Mouse (Mus musculus) layer of hippocampus, postnatal 36 days (tissue): ENCODE data around the gene Gadl1. TPM values are rescaled to one million over a fixed set of nuclear protein-coding genes. Genes with fewer than 3 reads are reported as not detected.

Experiments used
- DNase-seq, 2 experiments: peaks; one replicate each; pipeline ENCODE4 v3.0.0; 2022
- total RNA-seq, 2 experiments: library from RNA; stranded (reverse); gene quantifications; 2 replicates each; pipeline ENCODE4 v1.2.3; 2021

Gene Gadl1
- total RNA-seq, 2 experiments from 2014 or later: 0.23 to 0.65 TPM

- no peak for DNase-seq
Observed at GRCm38 (mm10) chr9:116088912-116089311, 179.7 kb downstream of the Gadl1 start.

- no peak for DNase-seq
Observed at GRCm38 (mm10) chr9:116090296-116090695, 181.0 kb downstream of the Gadl1 start.

- DNase-seq: no peak
Observed at GRCm38 (mm10) chr9:116091101-116091841, 182.0 kb downstream of the Gadl1 start.

GRCm38 (mm10) chr9:116091921-116092320 is 182.7 kb downstream of the Gadl1 start:
- DNase-seq: no peak

- no peak for DNase-seq
Observed at GRCm38 (mm10) chr9:116098724-116099595, 189.7 kb downstream of the Gadl1 start.

GRCm38 (mm10) chr9:116099596-116099993 is 190.3 kb downstream of the Gadl1 start:
- DNase-seq: no peak

- no peak for DNase-seq
Observed at GRCm38 (mm10) chr9:116100015-116100414, 190.8 kb downstream of the Gadl1 start.

- no peak for DNase-seq
Observed at GRCm38 (mm10) chr9:116101842-116102241, 192.6 kb downstream of the Gadl1 start.

GRCm38 (mm10) chr9:116104770-116105169 is 195.5 kb downstream of the Gadl1 start:
- DNase-seq: no peak

GRCm38 (mm10) chr9:116108729-116109128 is 199.5 kb downstream of the Gadl1 start:
- no peak for DNase-seq

- DNase-seq: no peak
Observed at GRCm38 (mm10) chr9:116111149-116111970, 202.1 kb downstream of the Gadl1 start.

- no peak for DNase-seq
Observed at GRCm38 (mm10) chr9:116114339-116114738, 205.1 kb downstream of the Gadl1 start.

- no peak for DNase-seq
Observed at GRCm38 (mm10) chr9:116115875-116116274, 206.6 kb downstream of the Gadl1 start.

GRCm38 (mm10) chr9:116118332-116118872 is 209.1 kb downstream of the Gadl1 start:
- no peak for DNase-seq

- no peak for DNase-seq
Observed at GRCm38 (mm10) chr9:116119990-116120389, 210.7 kb downstream of the Gadl1 start.

- no peak for DNase-seq
Observed at GRCm38 (mm10) chr9:116121472-116121871, 212.2 kb downstream of the Gadl1 start.

- DNase-seq: no peak
Observed at GRCm38 (mm10) chr9:116122544-116122943, 213.3 kb downstream of the Gadl1 start.

- DNase-seq: no peak
Observed at GRCm38 (mm10) chr9:116122969-116123589, 213.8 kb downstream of the Gadl1 start.
